Mouse (Mus musculus) kidney, embryonic 14.5 days (tissue): Measurements from ENCODE around the gene Chrna5. TPM values are rescaled to one million over a fixed set of nuclear protein-coding genes. Genes with fewer than 3 reads are reported as not detected.

Experiments
- polyA plus RNA-seq: library from polyadenylated mRNA; unstranded; fragments of >200 nt; fragmentation: Nextera tagmentation; extraction: Ambion mirVana; gene quantifications from 2 replicates; pipeline ENCODE4 v1.2.1, GENCODE M21; 2014

The Chrna5 gene
- polyA plus RNA-seq, 1 experiment from 2014 or later = 0.72 TPM

Other genes starting within 250 kb of the Chrna5 start
- gene Wdr61, start 246.4 kb upstream of the Chrna5 start, polyA plus RNA-seq = 162 and 192 TPM in 2 replicates
- 103 and 140 TPM in 2 replicates for gene Crabp1, start 216.1 kb upstream of the Chrna5 start, polyA plus RNA-seq
- 26.7 and 49.9 TPM in 2 replicates for gene Ireb2, start 117.1 kb upstream of the Chrna5 start, polyA plus RNA-seq
- 2.7 and 5.1 TPM in 2 replicates for gene Hykk, start 63.6 kb upstream of the Chrna5 start, polyA plus RNA-seq
- gene Psma4, start 30.1 kb upstream of the Chrna5 start, polyA plus RNA-seq = 336 and 387 TPM in 2 replicates
- gene AY074887, start 29.9 kb upstream of the Chrna5 start, polyA plus RNA-seq = 0.80 and 1.4 TPM in 2 replicates
- 0.14 and 0.15 TPM in 2 replicates for gene Chrna3, start 45.7 kb downstream of the Chrna5 start, polyA plus RNA-seq
- 0.77 and 1.6 TPM in 2 replicates for gene Chrnb4, start 67.9 kb downstream of the Chrna5 start, polyA plus RNA-seq
- gene Ube2q2, start 168.0 kb downstream of the Chrna5 start, polyA plus RNA-seq = 37.6 and 40.8 TPM in 2 replicates
- gene Fbxo22, start 228.0 kb downstream of the Chrna5 start, polyA plus RNA-seq = 57.5 and 75.3 TPM in 2 replicates